Mouse (Mus musculus): Measurements from ENCODE around the gene Ints1. TPM values are rescaled to one million over a fixed set of nuclear protein-coding genes. Genes with fewer than 3 reads are reported as not detected.

Ints1 gene
- total RNA-seq, 2 experiments from 2014 or later = 32.8 to 40.4 TPM

- TF ChIP-seq CTCF (IDR thresholded peaks at IDR 0.05) = no peak
- intact Hi-C loops (cut with DNase I) = no loop called here
- Histone ChIP-seq H3K27ac (peak overlapping the region; percentile 100), H3K4me3 (peak overlapping the region; percentile 75)
- peak; percentile 21 for DNase-seq
Observed at GRCm38 (mm10) chr5:139798168-139798900, 22.9 kb upstream of the Ints1 start.

GRCm38 (mm10) chr5:139797473-139798167 is 22.1 kb upstream of the Ints1 start:
- TF ChIP-seq CTCF (IDR thresholded peaks at IDR 0.05) = no peak
- peak overlapping the region; percentile 75 for H3K4me3 ChIP-seq
- intact Hi-C loops (cut with DNase I) = no loop called here
- peak overlapping the region; percentile 100 for H3K27ac ChIP-seq
- peak; percentile 86 for DNase-seq

- intact Hi-C loops (cut with DNase I) = no loop called here
- Histone ChIP-seq H3K27ac (peak overlapping the region; percentile 100), H3K4me3 (peak overlapping the region; percentile 75)
- peak; percentile 95 for DNase-seq
- TF ChIP-seq CTCF (IDR thresholded peaks at IDR 0.05) = no peak
Observed at GRCm38 (mm10) chr5:139796900-139797299, 21.4 kb upstream of the Ints1 start.

- DNase-seq = peak; percentile 41
- Histone ChIP-seq H3K27ac (peak overlapping the region; percentile 100), H3K4me3 (peak overlapping the region; percentile 75)
- no peak for TF ChIP-seq CTCF (IDR thresholded peaks at IDR 0.05)
- intact Hi-C loops (cut with DNase I) = no loop called here
Observed at GRCm38 (mm10) chr5:139796001-139796620, 20.6 kb upstream of the Ints1 start.

- TF ChIP-seq CTCF (IDR thresholded peaks at IDR 0.05) = no peak
- Histone ChIP-seq H3K4me3 (peak overlapping the region; percentile 75), H3K27ac (peak overlapping the region; percentile 100)
- DNase-seq = peak; percentile 84
- intact Hi-C loops (cut with DNase I) = no loop called here
Observed at GRCm38 (mm10) chr5:139794938-139795337, 19.5 kb upstream of the Ints1 start.

GRCm38 (mm10) chr5:139794137-139794536 is 18.7 kb upstream of the Ints1 start:
- Histone ChIP-seq H3K4me3 (peak overlapping the region; percentile 91), H3K27ac (peak overlapping the region; percentile 100)
- intact Hi-C loops (cut with DNase I) = no loop called here
- no peak for TF ChIP-seq CTCF (IDR thresholded peaks at IDR 0.05)
- peak; percentile 18 for DNase-seq

GRCm38 (mm10) chr5:139793338-139794089 is 18.0 kb upstream of the Ints1 start:
- TF ChIP-seq CTCF (IDR thresholded peaks at IDR 0.05) = no peak
- Histone ChIP-seq H3K27ac (peak overlapping the region; percentile 100), H3K4me3 (peak overlapping the region; percentile 91)
- peak; percentile 64 for DNase-seq
- intact Hi-C loops (cut with DNase I) = no loop called here

GRCm38 (mm10) chr5:139792966-139793337 is 17.5 kb upstream of the Ints1 start:
- peak; percentile 61 for DNase-seq

GRCm38 (mm10) chr5:139792159-139792775 is 16.8 kb upstream of the Ints1 start:
- no peak for TF ChIP-seq CTCF (IDR thresholded peaks at IDR 0.05)

More at GRCm38 (mm10) chr5:139792966-139793337, 17.5 kb upstream of the Ints1 start:
- intact Hi-C loops (cut with DNase I) = no loop called here
- H3K4me3 ChIP-seq = peak overlapping the region; percentile 91
- peak overlapping the region; percentile 100 for H3K27ac ChIP-seq
- no peak for TF ChIP-seq CTCF (IDR thresholded peaks at IDR 0.05)

GRCm38 (mm10) chr5:139791227-139792158 is 16.0 kb upstream of the Ints1 start, which contains the start of gene Mafk:
TSS of gene Mafk (plus strand) at chr5:139791513.
- TF ChIP-seq CTCF (IDR thresholded peaks at IDR 0.05) = no peak
- peak within 1 kb of the TSS; percentile 100 for H3K27ac ChIP-seq
- peak; percentile 99 for DNase-seq
- H3K4me3 ChIP-seq = peak within 1 kb of the TSS; percentile 91
- intact Hi-C loops (cut with DNase I) = no loop called here

More at GRCm38 (mm10) chr5:139792159-139792775, 16.8 kb upstream of the Ints1 start:
- H3K27ac ChIP-seq = peak overlapping the region; percentile 100
- intact Hi-C loops (cut with DNase I) = no loop called here
- DNase-seq = no peak
- H3K4me3 ChIP-seq = peak overlapping the region; percentile 91

- H3K4me3 ChIP-seq = no peak overlapping the region
- DNase-seq = no peak
- H3K27ac ChIP-seq = no peak overlapping the region
- intact Hi-C loops (cut with DNase I) = no loop called here
- peak; percentile 21; the same call in 1 of the 2 replicates for TF ChIP-seq CTCF (IDR thresholded peaks at IDR 0.05)
Observed at GRCm38 (mm10) chr5:139789466-139789865, 14.0 kb upstream of the Ints1 start.

All from gastrocnemius, adult 2 months (tissue).